Mouse (Mus musculus): ENCODE results near the gene Pi4k2a. TPM values are rescaled to one million over a fixed set of nuclear protein-coding genes. Genes with fewer than 3 reads are reported as not detected.

Gene Pi4k2a
- total RNA-seq, 4 experiments from 2014 or later, result 17.7 to 23.2 (median 22.2) TPM

- no peak for DNase-seq (ENCODE audit: low spot score)
Observed at GRCm38 (mm10) chr19:42135070-42135469, 44.8 kb downstream of the Pi4k2a start.

- no peak for DNase-seq (ENCODE audit: low spot score)
Observed at GRCm38 (mm10) chr19:42136126-42136525, 45.9 kb downstream of the Pi4k2a start.

GRCm38 (mm10) chr19:42137167-42137672 is 47.0 kb downstream of the Pi4k2a start:
- DNase-seq (ENCODE audit: low spot score), result no peak

- no peak for DNase-seq (ENCODE audit: low spot score)
Observed at GRCm38 (mm10) chr19:42138517-42139285, 48.4 kb downstream of the Pi4k2a start.

GRCm38 (mm10) chr19:42139724-42140517 is 49.7 kb downstream of the Pi4k2a start:
- no peak for DNase-seq (ENCODE audit: low spot score)

GRCm38 (mm10) chr19:42141998-42142397 is 51.7 kb downstream of the Pi4k2a start:
- DNase-seq (ENCODE audit: low spot score), result no peak

GRCm38 (mm10) chr19:42142757-42143156 is 52.5 kb downstream of the Pi4k2a start:
- DNase-seq (ENCODE audit: low spot score), result no peak

- no peak for DNase-seq (ENCODE audit: low spot score)
Observed at GRCm38 (mm10) chr19:42144067-42144466, 53.8 kb downstream of the Pi4k2a start.

GRCm38 (mm10) chr19:42144541-42145167 is 54.4 kb downstream of the Pi4k2a start:
- peak; percentile 88 for DNase-seq (ENCODE audit: low spot score)

GRCm38 (mm10) chr19:42145210-42145609 is 54.9 kb downstream of the Pi4k2a start:
- DNase-seq (ENCODE audit: low spot score), result no peak

GRCm38 (mm10) chr19:42145731-42146130 is 55.5 kb downstream of the Pi4k2a start:
- no peak for DNase-seq (ENCODE audit: low spot score)

GRCm38 (mm10) chr19:42146276-42147010 is 56.2 kb downstream of the Pi4k2a start:
- no peak for DNase-seq (ENCODE audit: low spot score)

- DNase-seq (ENCODE audit: low spot score), result peak; percentile 86
Observed at GRCm38 (mm10) chr19:42147170-42147768, 57.0 kb downstream of the Pi4k2a start, which contains the start of gene Marveld1. TSS of gene Marveld1 (plus strand) at chr19:42147400.

GRCm38 (mm10) chr19:42147769-42148568 is 57.7 kb downstream of the Pi4k2a start:
- peak; percentile 76 for DNase-seq (ENCODE audit: low spot score)

- no peak for DNase-seq (ENCODE audit: low spot score)
Observed at GRCm38 (mm10) chr19:42148569-42148860, 58.2 kb downstream of the Pi4k2a start.

GRCm38 (mm10) chr19:42151990-42152389 is 61.7 kb downstream of the Pi4k2a start:
- DNase-seq (ENCODE audit: low spot score), result peak; percentile 90

- DNase-seq (ENCODE audit: low spot score), result no peak
Observed at GRCm38 (mm10) chr19:42157493-42158237, 67.4 kb downstream of the Pi4k2a start.

- DNase-seq (ENCODE audit: low spot score), result no peak
Observed at GRCm38 (mm10) chr19:42158246-42159017, 68.2 kb downstream of the Pi4k2a start.

GRCm38 (mm10) chr19:42163764-42164163 is 73.5 kb downstream of the Pi4k2a start, which contains the start of gene Zfyve27:
TSS of gene Zfyve27 (plus strand) at chr19:42163951.
- no peak for DNase-seq (ENCODE audit: low spot score)

All from heart, adult 8-10 months (tissue).